Mouse (Mus musculus) liver, adult 2 months (tissue): ENCODE results near the gene Marveld1. TPM values are rescaled to one million over a fixed set of nuclear protein-coding genes. Genes with fewer than 3 reads are reported as not detected.

ENCODE experiments used
- DNase-seq: peaks from one replicate; pipeline ENCODE4 v3.0.0-alpha.2; 2011; ENCODE audit warnings: low read depth, low spot score; ENCODE audit errors: extremely low read depth
- H3K27ac ChIP-seq: fragments of 200-500 bp; replicated peaks from 2 replicates; pipeline ENCODE4 v1.5.1; 2012; ENCODE audit warnings: low read depth, mild to moderate bottlenecking, control low read depth, inconsistent platforms, low read length; ENCODE audit not compliant: insufficient read depth
- H3K27me3 ChIP-seq: fragments of 200-500 bp; 2 replicates; pipeline ENCODE4 v1.6.1; 2012; ENCODE audit warnings: mild to moderate bottlenecking, moderate library complexity, low read length, inconsistent platforms; ENCODE audit not compliant: control insufficient read depth, insufficient read depth
- H3K36me3 ChIP-seq: fragments of 200-500 bp; 2 replicates; pipeline ENCODE4 v1.6.1; 2012; ENCODE audit warnings: low read length, inconsistent platforms; ENCODE audit not compliant: control insufficient read depth, insufficient read depth
- H3K4me1 ChIP-seq: fragments of 200-500 bp; 2 replicates; pipeline ENCODE4 v1.6.1; 2011; ENCODE audit warnings: low read length; ENCODE audit not compliant: control insufficient read depth, insufficient read depth
- H3K4me3 ChIP-seq: fragments of 200-500 bp; 2 replicates; pipeline ENCODE4 v1.5.1; 2011; ENCODE audit warnings: low read depth, mild to moderate bottlenecking, control low read depth, low read length, moderate library complexity; ENCODE audit not compliant: insufficient read depth
- H3K79me2 ChIP-seq: fragments of 200-500 bp; 2 replicates; pipeline ENCODE4 v1.6.1; 2012; ENCODE audit warnings: inconsistent platforms, mild to moderate bottlenecking, low read length, moderate library complexity; ENCODE audit not compliant: control insufficient read depth, insufficient read depth
- H3K9ac ChIP-seq: fragments of 200-500 bp; 2 replicates; pipeline ENCODE4 v1.6.1; 2012; ENCODE audit warnings: low read depth, mild to moderate bottlenecking, control low read depth, inconsistent platforms, low read length
- CTCF ChIP-seq: fragments of 200-500 bp; IDR thresholded peaks from 2 replicates; pipeline ENCODE4 v1.5.1; 2011; ENCODE audit warnings: low read depth, low read length, control low read depth
- POLR2A ChIP-seq: fragments of 200-500 bp; IDR thresholded peaks from 2 replicates; pipeline ENCODE4 v1.6.1; 2011; ENCODE audit warnings: low read length, control low read depth; ENCODE audit not compliant: insufficient read depth; ENCODE audit errors: extremely low read depth
- WGBS: fragments of 180-500 bp; shearing (Covaris S2); methylation state at CpG from one replicate; pipeline ENCODE4 v1.1.7; 2018; 5-methylcytosine and 5-hydroxymethylcytosine counted together
- polyA plus RNA-seq: library from polyadenylated mRNA; depleted of rRNA; stranded (reverse); fragments of >200 nt; gene quantifications from 2 replicates; pipeline ENCODE4 v1.2.3, GENCODE M21; 2012; rRNA removed
- total RNA-seq: library from RNA; depleted of rRNA; stranded (reverse); fragments of >200 nt; gene quantifications from 2 replicates; pipeline ENCODE4 v1.2.3, GENCODE M21; 2014; rRNA removed

The Marveld1 gene
- 11.9 and 12.1 TPM in 2 replicates for total RNA-seq
- 25.7 and 29.8 TPM in 2 replicates for polyA plus RNA-seq

- Histone ChIP-seq H3K4me1 (peaks cover 43% of the 10 kb centered on the region), H3K79me2 (no peaks in the 10 kb centered on the region), H3K9ac (peak within 1 kb of the TSS; percentile 94), H3K27ac (peak within 1 kb of the TSS; percentile 88), H3K4me3 (peak within 1 kb of the TSS; percentile 70), H3K36me3 (no peaks in the 10 kb centered on the region), H3K27me3 (no peaks in the 10 kb centered on the region)
- peak; percentile 71 for DNase-seq
- WGBS: under 1% methylated on average over 52 of the region's 57 CpGs
- TF ChIP-seq POLR2A (peak; percentile 79), CTCF (no peak)
Observed at GRCm38 (mm10) chr19:42147170-42147768, at the start of gene Marveld1. Gene Marveld1, plus strand, starts transcription at chr19:42147400.

- H3K27ac ChIP-seq: no peak overlapping the region
- H3K9ac ChIP-seq: no peak overlapping the region
- H3K4me3 ChIP-seq: no peak overlapping the region
- WGBS: 62% methylated on average over 3 of the region's 3 CpGs
- DNase-seq: no peak
- H3K79me2 ChIP-seq: peaks cover 17% of the 10 kb centered on the region
- TF ChIP-seq POLR2A (no peak), CTCF (no peak)
- peaks cover 10% of the 10 kb centered on the region; the same call in 1 of the 2 replicates for H3K4me1 ChIP-seq
- no peaks in the 10 kb centered on the region for H3K27me3 ChIP-seq
- H3K36me3 ChIP-seq: peaks cover 19% of the 10 kb centered on the region
Observed at GRCm38 (mm10) chr19:42099406-42099805, 47.8 kb upstream of the Marveld1 start.

- peaks cover 32% of the 10 kb centered on the region for H3K36me3 ChIP-seq
- no peak overlapping the region for H3K9ac ChIP-seq
- no peaks in the 10 kb centered on the region for H3K27me3 ChIP-seq
- DNase-seq: peak; percentile 77
- TF ChIP-seq CTCF (no peak), POLR2A (no peak)
- H3K4me3 ChIP-seq: no peak overlapping the region
- peak overlapping the region; percentile 65 for H3K27ac ChIP-seq
- peaks cover 14% of the 10 kb centered on the region for H3K4me1 ChIP-seq
- peaks cover 12% of the 10 kb centered on the region; the same call in 1 of the 2 replicates for H3K79me2 ChIP-seq
- 34% methylated on average over 9 of the region's 9 CpGs for WGBS
Observed at GRCm38 (mm10) chr19:42104681-42105080, 42.5 kb upstream of the Marveld1 start.

GRCm38 (mm10) chr19:42115783-42116335 is 31.3 kb upstream of the Marveld1 start:
- Histone ChIP-seq H3K4me1 (peaks cover 8% of the 10 kb centered on the region), H3K27ac (no peak overlapping the region), H3K36me3 (peaks cover 48% of the 10 kb centered on the region), H3K4me3 (no peak overlapping the region), H3K79me2 (no peaks in the 10 kb centered on the region), H3K27me3 (no peaks in the 10 kb centered on the region), H3K9ac (no peak overlapping the region)
- DNase-seq: no peak
- 82% methylated on average over 4 of the region's 4 CpGs for WGBS
- TF ChIP-seq CTCF (no peak), POLR2A (no peak)

GRCm38 (mm10) chr19:42118142-42118541 is 29.1 kb upstream of the Marveld1 start:
- TF ChIP-seq CTCF (no peak), POLR2A (no peak)
- peaks cover 46% of the 10 kb centered on the region for H3K36me3 ChIP-seq
- no peak overlapping the region for H3K27ac ChIP-seq

GRCm38 (mm10) chr19:42118596-42118995 is 28.6 kb upstream of the Marveld1 start:
- peaks cover 8% of the 10 kb centered on the region for H3K4me1 ChIP-seq
- no peaks in the 10 kb centered on the region for H3K79me2 ChIP-seq
- 45% methylated on average over 5 of the region's 5 CpGs for WGBS
- no peak overlapping the region for H3K9ac ChIP-seq
- peak; percentile 37 for DNase-seq
- no peak overlapping the region for H3K4me3 ChIP-seq
- H3K27me3 ChIP-seq: no peaks in the 10 kb centered on the region
- no peak for TF ChIP-seq POLR2A
- TF ChIP-seq CTCF: no peak
- H3K27ac ChIP-seq: peak overlapping the region; percentile 19; the same call in 1 of the 2 replicates
- H3K36me3 ChIP-seq: peaks cover 46% of the 10 kb centered on the region

More at GRCm38 (mm10) chr19:42118142-42118541, 29.1 kb upstream of the Marveld1 start:
- Histone ChIP-seq H3K27me3 (no peaks in the 10 kb centered on the region), H3K79me2 (no peaks in the 10 kb centered on the region), H3K4me1 (peaks cover 8% of the 10 kb centered on the region), H3K9ac (no peak overlapping the region), H3K4me3 (no peak overlapping the region)
- DNase-seq: peak; percentile 68
- WGBS: 37% methylated on average over 9 of the region's 9 CpGs
